Mouse (Mus musculus) fibroblast of lung, adult 2 months (primary cell): ENCODE results near the gene A830031A19Rik.

Experiments used
- DNase-seq: peaks from one replicate; pipeline ENCODE4 v3.0.0-alpha.2; 2011; ENCODE audit warnings: low read depth

A830031A19Rik gene

DNA sequence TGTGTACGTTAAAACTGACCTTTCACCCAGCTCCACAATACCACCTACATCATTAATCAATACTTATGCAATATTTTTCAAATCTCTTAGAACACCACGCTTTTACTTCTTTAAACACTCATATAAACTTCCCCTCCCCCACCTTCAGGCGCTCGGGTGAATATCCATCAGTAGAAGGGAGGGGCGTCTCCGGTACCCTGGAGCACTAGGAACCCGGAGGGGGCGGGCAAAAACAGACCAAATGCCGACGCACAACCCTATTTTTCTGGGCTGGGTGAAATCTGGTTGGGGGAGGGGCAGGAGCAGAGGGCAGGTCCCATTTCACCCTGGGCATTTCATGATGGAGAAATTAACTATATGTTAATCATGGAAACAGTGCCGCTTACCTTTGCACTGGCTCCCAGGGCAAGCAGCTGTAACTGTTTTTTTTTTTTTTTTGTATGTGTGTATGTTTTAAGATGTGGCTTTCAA is at the start of gene A830031A19Rik:
Gene A830031A19Rik, minus strand, starts transcription at position 421 of the 471 bp plus-strand sequence.
- no peak for DNase-seq

DNA sequence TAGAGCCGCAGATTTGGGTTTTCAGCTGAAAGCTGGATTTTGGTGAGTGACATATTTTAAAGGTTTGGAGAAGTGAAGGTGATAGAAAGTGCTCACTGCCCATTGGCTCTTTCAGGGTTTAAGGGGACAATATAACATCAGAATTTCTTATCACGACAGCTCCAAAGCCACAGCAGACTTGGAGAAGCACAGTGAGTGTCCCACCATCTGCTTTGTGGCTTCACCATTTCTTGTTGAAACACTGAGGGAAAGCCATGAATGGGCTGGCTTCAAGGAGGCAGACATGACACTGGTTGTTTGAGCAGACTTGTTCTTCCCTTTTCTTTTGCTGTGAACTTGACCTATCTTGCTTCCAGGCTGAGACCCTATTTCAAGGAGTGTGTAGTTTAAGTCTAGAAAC is 49.1 kb upstream of the A830031A19Rik start:
- no peak for DNase-seq

DNA sequence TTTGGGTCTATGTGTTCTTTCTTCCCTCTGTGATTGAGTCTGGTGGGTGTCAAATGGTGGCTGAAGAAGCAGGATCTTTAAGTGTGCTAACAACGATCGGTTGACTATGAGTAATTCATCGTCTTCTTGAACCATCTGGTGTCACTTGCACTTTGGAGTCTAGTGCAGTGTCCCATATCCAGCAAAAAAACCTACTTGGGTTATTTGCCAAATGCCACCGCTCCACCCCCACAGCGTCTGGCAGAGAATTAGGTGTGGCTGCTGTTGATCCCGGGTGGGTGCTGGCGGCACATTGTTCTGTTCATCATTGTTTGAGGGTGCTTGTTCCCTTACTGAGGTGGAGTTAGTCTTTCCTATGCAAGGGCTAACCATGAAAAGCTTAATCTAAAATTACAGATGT is 48.0 kb upstream of the A830031A19Rik start:
- DNase-seq: no peak

DNA sequence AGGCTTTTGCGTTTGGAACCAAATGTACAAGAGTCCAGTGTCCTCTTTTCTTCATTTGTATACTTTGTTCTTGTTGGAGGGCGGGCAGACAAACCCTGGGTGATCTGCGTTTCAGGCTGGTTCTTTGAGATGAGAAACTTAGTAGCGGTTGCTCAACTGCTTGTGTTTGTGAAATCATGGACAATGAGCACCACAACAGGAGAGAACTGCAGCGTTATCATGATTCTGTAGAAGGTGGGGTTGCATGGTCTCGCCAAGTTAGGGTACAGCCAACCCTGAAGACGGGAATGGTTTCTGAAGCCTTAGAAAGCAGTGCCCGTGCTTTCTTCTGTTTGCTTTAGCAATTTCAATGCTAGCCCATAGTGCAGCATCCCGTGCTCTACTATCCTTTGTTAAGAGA is 46.3 kb upstream of the A830031A19Rik start:
- no peak for DNase-seq

DNA sequence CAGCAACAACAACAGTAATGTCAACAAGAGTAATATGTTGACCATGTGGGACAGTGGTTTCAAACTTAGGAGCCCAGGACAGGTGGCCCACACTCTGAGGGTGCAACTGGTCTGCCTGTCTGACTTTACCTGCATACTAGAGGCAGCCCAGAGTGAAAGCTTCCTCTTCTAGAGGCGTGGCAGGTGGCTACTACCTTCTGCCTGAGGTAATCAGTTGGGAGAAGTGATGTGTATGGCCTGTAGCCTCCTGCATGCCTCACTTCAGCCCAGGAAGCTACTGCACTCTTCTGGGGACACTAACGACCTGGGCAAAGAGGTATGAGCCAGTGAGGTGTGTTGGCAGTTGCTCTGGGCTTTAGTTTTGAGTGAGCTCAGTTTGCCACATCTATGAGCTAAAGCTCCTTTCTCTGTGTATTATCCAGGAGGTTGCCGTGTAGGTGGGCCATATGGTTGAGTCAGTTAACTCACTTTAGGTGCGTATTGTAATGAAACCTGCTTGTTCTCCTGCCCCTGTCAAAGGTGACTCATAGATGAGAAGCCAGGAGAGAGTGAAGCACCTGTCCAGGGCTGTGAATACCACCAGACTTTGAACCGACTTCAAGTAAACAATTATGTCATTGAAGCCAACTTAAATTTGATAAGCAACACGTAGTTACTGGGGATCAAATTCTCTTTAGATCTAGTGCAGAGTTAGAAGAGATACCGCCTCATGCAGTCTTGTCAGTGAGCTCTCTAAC is 41.9 kb upstream of the A830031A19Rik start:
- DNase-seq: no peak

DNA sequence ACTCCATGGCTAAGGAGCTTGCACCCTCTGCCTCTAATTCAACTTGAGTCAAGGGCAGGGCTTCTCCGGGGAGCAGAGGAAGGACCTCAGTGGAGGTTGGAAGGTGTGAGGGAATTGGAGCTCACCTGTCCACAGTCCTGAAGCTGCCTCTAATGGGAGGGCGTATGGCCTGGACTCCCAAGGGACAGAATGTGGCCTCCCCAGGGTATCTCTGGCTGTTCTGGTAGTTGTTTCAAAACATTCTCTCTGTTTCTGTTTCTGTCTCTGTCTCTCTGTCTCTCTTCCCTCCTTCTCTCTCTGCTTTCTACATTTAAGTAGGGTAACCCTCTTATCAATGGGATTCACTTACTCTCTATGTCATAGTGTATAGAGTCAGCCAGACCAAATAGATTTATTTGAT is 41.2 kb upstream of the A830031A19Rik start:
- no peak for DNase-seq

DNA sequence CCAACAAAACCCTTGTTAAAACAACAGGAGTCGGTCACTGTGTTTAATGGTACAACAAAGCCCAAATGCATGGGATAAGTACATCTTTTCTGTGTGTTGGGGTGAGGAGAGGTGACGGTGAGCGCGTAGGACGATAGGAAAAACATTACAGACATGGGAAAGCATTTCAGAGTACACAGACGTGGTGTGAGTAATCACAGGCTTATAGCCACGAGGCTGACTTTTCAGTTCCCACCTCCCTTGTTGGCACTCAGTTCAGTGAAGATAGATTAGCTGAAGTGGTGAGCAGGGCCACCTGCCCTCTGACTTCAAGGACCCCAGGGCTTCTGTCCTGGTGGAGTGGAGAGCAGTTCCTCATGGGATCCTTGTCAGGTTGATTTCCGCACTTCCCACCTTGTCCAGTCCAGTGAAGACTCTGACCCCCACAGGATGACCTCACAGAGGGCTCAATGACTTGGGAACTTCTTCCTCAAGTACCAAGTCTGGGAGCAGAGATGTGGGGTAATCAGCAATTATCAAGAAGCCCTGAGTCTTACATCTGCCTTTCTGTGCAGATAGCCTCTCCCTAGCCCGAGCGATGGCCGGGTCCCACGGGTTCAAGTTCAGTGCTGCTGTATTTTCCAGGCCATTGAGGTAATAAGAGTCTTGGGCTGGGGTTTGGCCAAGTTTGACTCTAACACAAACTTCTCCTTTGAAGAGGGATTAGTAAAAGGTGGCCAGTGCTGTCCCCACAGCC is 40.3 kb upstream of the A830031A19Rik start:
- DNase-seq: no peak

DNA sequence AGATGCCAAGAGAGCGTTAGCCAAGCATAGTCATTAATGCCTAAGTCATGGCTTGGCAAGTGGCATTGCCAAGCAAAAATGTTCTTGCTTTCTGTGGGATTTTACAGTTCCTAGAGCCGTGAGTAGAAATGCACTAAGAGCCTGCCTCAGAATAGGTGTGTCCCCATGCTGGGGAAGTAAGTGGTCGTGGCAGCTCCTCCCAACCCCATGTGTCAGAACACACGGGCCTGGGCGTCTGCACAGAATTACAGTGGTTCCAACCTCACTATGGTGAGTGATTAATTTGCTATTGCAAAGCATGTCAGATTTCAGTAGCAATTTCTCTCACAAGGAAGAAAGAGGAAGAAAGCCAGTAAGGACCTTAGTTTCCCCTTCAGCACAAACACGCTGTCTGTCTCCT is 36.9 kb upstream of the A830031A19Rik start:
- DNase-seq: no peak

DNA sequence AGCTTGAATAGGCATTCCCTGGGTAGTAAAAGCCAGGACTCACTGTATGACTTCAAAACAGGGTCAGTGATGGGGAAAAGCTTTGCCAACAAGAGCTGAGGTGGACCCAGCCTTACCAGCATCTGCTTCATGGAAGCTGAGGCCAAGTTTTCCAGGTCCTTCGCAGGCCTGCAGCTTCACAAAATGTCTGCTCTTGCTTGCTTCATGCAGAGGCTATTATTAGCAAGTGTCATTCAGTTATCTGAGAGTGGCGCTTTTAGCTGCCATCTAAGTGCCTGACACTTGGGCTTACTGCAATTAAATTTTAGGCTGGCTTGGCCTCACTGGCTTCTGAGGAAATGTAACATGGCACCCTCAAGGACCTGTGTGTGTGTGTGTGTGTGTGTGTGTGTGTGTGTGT is 35.3 kb upstream of the A830031A19Rik start:
- no peak for DNase-seq

DNA sequence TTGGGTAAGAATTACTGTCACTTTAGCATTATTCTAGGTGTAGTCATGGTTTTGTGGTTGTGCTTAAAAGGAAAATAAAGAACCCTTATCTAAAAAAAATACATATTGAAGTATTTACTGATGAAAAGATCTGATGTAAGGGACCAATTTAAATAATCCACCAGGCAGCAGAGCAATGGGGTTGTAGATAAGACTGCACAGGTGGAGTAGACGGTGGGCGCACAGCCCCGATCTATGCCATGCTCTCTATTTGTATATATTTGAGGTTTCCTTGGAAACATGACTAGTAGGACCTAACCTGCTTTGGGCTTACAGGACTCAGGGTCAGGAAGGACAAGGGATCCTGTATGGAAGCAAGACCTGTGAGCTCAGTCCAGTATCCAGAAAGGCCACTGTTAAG is 34.5 kb upstream of the A830031A19Rik start:
- DNase-seq: no peak

DNA sequence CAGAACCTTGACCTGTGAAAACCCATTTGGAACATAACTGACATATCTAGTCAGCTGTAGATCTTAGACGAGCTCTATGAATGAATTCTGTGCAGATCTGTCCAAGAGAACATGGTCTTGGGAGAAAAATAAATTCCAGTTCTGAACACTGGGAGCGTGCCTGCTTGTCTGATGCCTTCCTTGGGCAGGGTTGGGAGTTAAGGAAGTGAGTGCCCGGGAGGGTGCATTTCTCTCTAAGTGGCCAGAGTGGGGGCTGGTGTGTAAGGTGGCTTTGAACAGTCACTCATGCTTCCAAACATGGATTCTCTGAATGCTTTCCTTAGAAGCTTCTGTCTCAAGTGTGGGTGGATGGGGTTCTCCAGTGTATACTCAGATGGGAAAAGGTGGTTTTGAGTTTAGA is 34.1 kb upstream of the A830031A19Rik start:
- DNase-seq: no peak

DNA sequence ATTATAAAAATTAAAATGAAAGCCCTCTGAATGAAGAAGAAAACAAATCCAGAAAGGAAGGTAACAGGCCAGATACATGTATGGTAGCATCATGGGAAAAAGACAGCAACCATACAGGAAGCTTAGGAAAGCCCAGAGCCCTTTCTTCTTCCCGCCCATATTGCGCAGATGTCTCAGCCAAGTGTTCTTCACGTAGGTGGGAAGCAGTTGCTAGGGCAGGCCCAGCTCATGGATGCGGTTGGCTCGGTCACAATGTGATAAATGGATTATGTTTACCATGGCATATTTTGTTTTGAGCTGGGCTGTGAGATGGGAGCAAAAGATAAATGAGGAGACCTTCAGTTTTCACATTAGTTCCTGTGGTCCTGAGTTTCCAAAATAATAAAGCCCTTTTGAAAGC is 32.6 kb upstream of the A830031A19Rik start:
- DNase-seq: no peak

DNA sequence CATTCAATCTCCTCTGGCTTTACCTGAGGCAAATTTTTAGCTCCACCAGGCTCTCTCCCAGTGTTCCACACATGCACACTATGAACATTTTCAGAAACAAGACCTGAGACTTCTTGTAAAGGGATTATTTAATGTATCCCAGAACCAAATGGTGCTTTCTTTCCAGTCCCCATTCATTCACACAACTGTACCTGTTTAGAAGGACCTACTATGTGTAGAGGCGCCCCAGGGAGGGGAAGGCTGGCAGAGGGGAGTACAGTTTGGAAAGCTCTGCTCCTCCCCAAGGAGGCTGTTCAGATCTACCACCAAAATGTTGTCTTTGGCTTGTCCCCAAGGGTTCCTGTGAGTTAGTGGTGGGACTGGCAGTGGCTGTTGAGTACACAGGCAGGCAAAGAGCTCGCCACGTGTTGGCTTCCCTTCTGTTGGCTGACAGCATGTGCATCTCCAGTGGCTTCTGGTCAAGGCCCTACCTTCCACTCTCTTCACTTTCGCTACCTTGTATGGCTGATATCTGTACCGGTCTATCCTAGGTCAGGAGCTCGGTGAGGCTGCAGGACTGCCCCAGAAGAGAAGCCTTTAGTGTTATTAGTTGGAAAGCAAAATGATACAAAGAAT is 28.4 kb upstream of the A830031A19Rik start:
- DNase-seq: no peak

DNA sequence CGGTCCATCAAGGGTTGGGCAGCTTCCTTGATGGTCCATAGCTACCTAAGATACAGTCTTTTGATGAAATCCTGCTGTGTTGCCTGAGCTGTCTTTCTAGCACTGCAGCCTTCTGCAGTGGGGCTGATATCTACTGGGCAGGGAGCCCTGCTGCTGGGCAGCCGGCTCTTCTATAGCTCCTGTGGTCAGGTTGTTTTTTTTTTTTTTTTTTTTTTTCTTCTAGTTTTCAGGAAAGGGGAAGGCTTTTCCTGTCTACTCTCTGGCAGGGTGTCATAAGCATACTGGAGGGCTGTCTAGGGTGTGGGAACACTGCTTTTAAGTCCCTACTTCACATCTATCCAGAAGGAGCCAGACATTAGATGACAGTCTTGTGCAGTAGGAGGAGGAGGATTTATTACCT is 27.5 kb upstream of the A830031A19Rik start:
- no peak for DNase-seq

DNA sequence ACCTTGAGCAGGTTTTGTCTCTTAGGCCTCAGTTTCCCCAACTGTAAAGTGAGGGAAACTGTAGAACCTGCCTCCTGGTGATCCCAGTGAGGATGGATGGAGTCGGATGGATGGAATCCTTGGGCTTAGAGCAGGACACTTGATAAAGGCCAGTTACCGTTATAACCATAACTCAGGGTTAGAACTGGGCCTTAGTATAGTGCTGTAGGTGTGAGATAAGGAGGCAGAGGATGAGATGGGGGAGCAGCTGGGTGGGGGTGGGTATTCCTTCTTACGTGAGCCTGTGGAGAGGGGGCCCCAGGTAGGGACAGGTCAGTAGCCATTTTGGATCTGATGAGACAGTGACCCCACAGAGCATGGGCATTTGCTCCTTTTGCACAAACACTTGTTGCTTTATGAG is 26.8 kb upstream of the A830031A19Rik start:
- DNase-seq: no peak

DNA sequence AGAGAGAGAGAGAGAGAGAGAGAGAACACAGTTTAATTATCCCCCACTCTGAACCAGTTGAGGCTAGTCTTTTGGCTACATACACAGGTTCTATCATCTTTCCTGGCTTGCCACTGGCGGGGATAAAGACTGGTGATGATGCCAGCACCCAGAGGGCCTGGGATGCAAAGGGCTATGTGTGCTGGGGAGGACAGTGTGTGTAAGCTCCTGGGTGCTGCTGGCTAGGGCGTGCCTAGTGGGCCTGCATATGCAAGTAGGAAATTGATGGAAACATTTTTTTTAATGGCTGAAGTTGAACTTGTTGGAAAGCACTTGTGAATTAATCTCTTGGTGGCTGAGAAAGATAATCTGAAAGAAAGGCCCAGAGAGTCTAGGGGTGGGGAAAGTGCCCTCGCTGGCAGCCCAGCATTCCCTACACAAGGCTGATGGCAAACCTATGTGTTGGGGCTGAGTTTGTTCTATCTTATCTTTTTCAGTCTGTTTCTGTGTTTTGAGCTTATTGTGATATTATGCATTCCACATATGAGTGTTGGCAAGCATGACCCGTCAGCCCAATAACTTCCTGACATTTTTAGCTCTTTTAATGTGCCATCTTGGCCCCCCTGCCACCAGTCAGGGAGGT is 25.7 kb upstream of the A830031A19Rik start:
- DNase-seq: no peak

DNA sequence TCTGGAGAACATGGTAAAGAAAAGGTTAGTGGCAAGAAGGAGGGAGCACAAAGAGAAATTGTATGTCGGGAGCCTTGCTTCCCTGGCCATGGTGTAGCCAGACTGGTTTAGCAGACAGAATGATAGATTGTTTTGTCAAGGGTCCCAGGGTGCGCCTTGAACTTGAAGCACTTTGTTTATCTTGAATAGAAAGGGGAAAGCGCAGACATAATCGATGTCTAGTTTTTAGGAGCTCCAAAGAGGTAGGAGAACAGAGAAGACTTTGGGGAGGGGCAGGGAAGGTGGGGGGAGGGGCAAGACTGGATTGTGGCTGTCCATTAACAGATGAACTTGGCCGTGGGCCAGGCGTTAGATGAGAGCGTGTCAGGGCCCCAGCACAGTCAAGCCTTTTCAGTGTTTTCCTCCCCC is 25.0 kb upstream of the A830031A19Rik start:
- DNase-seq: no peak

DNA sequence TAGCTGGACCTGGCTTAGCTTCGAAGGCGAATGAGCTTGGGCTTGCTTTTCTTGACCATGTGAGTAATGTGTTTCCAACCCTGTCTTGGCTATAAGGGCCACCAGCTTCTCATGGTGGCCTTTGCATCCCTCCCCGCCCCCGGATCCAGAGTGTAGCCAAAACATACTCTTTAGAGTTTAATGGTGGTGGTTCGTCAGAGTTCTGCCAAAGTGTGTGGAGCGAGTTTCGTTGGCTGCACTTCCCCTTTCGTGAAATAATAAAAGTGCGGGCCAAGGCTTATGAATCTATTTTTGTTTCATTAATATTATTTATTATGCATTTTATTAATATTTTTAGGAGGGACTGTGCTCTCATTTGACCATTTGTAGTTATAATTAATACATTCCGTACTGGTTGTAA is 24.4 kb upstream of the A830031A19Rik start:
- DNase-seq: no peak

DNA sequence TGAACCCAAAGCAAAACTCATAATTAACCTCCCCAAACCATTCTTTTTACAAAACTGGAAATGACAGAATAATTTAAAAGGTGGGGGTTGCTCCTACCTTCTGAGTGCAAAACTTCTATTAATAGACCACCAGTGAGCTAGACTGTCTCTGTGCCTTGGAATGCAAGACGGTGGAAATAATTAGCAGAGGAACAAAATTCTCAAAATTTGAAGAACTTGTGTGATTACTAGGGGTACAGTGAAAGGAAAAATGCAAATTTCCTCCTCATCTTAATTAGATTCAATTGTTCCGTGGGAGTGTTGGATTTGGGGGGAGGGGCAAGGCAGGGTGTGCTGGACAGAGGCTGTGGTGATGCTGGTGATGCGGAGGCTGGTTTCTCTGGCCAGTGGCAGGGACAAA is 23.8 kb upstream of the A830031A19Rik start:
- no peak for DNase-seq

DNA sequence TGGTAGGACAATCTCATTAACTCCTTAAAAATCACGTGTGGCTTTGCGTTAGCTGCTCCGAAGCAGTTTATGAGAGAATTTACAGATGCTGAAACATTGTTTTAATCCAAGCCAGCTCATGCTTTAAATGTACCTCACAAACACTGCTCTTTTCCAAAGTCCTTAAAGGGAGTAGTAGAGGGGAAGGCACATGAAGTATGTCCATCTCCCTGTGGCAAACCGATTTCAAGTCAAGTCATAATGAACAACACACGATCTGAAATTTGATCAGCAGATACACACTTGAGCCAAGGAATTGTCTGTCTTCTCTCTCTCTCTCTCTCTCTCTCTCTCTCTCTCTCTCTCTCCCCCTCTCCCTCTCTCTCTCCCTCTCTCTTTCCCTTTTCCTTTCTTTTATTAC is 23.2 kb upstream of the A830031A19Rik start:
- no peak for DNase-seq

DNA sequence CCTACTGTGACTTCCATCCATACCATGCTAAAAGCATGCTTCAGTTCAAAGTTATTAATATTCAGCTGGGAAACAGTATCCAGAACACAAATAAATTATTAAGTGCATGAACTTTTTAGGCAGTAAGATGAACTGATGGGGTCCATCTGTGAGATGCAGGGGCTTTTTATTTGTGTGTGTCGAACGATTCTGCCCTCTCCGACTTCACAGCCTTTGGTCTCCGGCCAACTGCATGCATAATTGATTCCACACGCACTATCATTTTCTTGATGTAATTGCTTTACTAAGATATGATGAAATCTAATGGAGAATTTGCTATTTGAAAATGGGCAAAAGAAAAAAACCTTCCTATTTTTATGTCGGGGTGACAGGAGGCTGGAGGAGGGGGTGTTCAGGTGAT is 22.2 kb upstream of the A830031A19Rik start:
- DNase-seq: no peak

DNA sequence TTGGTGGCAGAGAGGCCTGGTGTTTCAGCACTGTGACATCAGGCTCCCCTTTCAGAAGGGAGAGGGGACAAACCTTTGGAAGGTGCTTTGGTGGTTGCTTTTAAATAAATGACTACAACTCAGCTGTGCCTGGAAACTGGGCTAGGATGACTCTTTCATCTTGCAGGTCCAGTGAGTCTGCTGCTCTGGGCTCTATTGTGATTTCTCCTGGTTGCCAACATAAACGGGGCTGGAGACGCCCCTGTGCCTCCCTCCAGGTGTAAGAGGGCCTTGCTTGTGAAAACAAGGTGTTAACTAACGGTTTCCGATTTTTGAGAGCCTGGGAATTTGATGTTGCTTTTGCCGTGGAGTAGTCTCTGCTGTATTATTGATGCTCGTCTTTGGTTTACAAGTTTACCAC is 21.6 kb upstream of the A830031A19Rik start:
- DNase-seq: no peak
